Mouse (Mus musculus): ENCODE data around the gene Slc9a1. TPM values are rescaled to one million over a fixed set of nuclear protein-coding genes. Genes with fewer than 3 reads are reported as not detected.

Slc9a1 gene
- total and polyA plus RNA-seq, 3 experiments, result 3.1 to 14.0 TPM; not detected in 1

DNA sequence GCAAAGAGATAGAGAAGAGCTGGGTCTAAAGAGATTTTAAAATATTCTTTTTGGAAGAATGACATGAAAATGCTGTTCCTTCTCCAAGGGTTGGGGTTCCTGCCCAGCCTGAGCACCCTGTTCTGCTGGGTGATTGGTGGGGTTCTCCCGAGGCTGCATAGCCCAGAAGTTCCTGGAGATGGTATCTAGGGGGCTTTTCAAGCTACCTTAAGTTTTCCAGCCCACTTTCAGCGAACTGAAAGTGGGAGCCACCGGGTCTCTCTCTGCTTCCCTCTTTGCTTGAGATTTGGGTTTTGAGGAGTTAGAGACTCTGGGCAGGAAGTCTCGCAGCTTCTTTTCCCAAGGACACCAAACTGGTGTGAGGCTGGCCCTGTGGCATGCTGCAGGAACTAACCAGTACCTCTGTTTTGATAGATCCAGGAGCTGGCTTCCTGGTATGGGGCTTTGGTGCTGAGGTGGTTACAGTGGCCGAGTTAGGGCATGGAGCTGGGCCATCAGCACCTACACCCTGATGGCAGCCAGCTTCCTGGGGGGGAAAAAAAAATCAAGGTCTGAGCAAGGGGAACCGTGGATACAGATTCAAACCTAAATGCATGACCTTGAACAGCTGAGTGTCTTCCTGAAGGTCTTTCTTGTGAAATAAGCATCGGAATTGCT lies 2.2 kb downstream of the Slc9a1 start:
- Histone ChIP-seq H3K27me3 (ENCODE audit: control insufficient read depth in 1 of 2, insufficient read depth in 2 of 2, low read length in 2 of 2) (no peaks in the 10 kb centered on the region), H3K9ac (ENCODE audit: control insufficient read depth, low read depth, low read length, poor library complexity, severe bottlenecking) (peak overlapping the region; percentile 76), H3K4me1 (ENCODE audit: control insufficient read depth in 1 of 2, insufficient read depth in 2 of 2, low read length in 2 of 2) (peaks cover 29 to 56% of the 10 kb centered on the region in 2 experiments), H3K9me3 (replicated peaks; ENCODE audit: insufficient read depth, low read length) (no peaks in the 10 kb centered on the region), H3K79me2 (ENCODE audit: control insufficient read depth, insufficient read depth, low read length, poor library complexity) (peaks cover 31% of the 10 kb centered on the region), H3K27ac (ENCODE audit: control insufficient read depth, low read depth, low read length) (no peak overlapping the region), H3K36me3 (ENCODE audit: control insufficient read depth in 1 of 2, insufficient read depth in 2 of 2, low read length in 2 of 2) (peaks cover 0 to 44% of the 10 kb centered on the region in 2 experiments; a peak in 2 of 4 replicates), H3K4me3 (ENCODE audit: control insufficient read depth in 1 of 2, insufficient read depth in 1 of 2, low read depth in 2 of 2, low read length in 2 of 2) (peak overlapping the region; percentile 70)
- peak; percentile 28 for DNase-seq (ENCODE audit: low read depth, low spot score)
- TF ChIP-seq USF1 (IDR thresholded peaks at IDR 0.05; ENCODE audit: low read depth, low read length) (no peak), BHLHE40 (IDR thresholded peaks at IDR 0.05; ENCODE audit: borderline replicate concordance, low read depth, low read length) (no peak), MEF2A (IDR thresholded peaks at IDR 0.05; ENCODE audit: extremely low read depth, insufficient replicate concordance, low read depth, low read length, poor library complexity, severe bottlenecking) (no peak), E2F4 (IDR thresholded peaks at IDR 0.05; ENCODE audit: borderline replicate concordance, low read depth, low read length) (no peak), CTCF (IDR thresholded peaks at IDR 0.05 in 2 of 3, conservative IDR thresholded peaks at IDR 0.05 in 1 of 3; ENCODE audit: control insufficient read depth in 1 of 3, insufficient read depth in 1 of 3, low read depth in 2 of 3, low read length in 3 of 3, poor library complexity in 1 of 3, severe bottlenecking in 1 of 3) (no peak), RAD21 (IDR thresholded peaks at IDR 0.05; ENCODE audit: low read depth, low read length) (no peak), MYB (IDR thresholded peaks at IDR 0.05; ENCODE audit: low read depth, low read length) (no peak), MAZ (IDR thresholded peaks at IDR 0.05; ENCODE audit: low read depth, low read length) (no peak), GATA1 (IDR thresholded peaks at IDR 0.05; ENCODE audit: low read depth, low read length) (no peak), ETS1 (IDR thresholded peaks at IDR 0.05; ENCODE audit: low read depth, low read length) (no peak)

DNA sequence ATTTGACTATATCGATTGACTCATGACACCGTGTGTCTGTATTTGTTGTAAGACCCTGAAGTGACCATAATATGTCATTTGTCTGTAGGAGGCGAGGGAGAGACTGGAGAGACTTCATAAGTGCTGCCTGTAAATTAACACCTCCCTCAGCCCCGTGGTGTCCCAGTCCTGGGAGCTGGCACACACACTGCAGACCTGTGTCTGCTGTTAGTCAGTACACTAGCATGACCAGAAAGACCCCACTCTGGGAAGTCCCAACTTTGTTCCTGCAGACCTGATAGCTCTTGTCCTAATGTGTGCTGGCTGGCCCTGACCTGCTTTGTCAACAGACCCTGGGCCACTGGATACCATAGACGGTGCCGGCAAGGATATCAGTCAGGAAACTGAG lies 2.8 kb downstream of the Slc9a1 start:
- Histone ChIP-seq H3K79me2 (ENCODE audit: control insufficient read depth, insufficient read depth, low read length, poor library complexity) (peaks cover 33% of the 10 kb centered on the region), H3K9ac (ENCODE audit: control insufficient read depth, low read depth, low read length, poor library complexity, severe bottlenecking) (peak overlapping the region; percentile 76), H3K27ac (ENCODE audit: control insufficient read depth, low read depth, low read length) (no peak overlapping the region), H3K4me1 (ENCODE audit: control insufficient read depth in 1 of 2, insufficient read depth in 2 of 2, low read length in 2 of 2) (peaks cover 33 to 60% of the 10 kb centered on the region in 2 experiments), H3K4me3 (ENCODE audit: control insufficient read depth in 1 of 2, insufficient read depth in 1 of 2, low read depth in 2 of 2, low read length in 2 of 2) (peak overlapping the region; percentile 70; a peak in 2 of 4 replicates), H3K9me3 (replicated peaks; ENCODE audit: insufficient read depth, low read length) (no peaks in the 10 kb centered on the region), H3K36me3 (ENCODE audit: control insufficient read depth in 1 of 2, insufficient read depth in 2 of 2, low read length in 2 of 2) (peaks cover 0 to 48% of the 10 kb centered on the region in 2 experiments; a peak in 2 of 4 replicates), H3K27me3 (ENCODE audit: control insufficient read depth in 1 of 2, insufficient read depth in 2 of 2, low read length in 2 of 2) (no peaks in the 10 kb centered on the region)
- DNase-seq (ENCODE audit: low read depth, low spot score), result no peak
- TF ChIP-seq MXI1 (IDR thresholded peaks at IDR 0.05; ENCODE audit: low read depth, low read length) (0 out of 2 replicates have a peak, but pooled peaks have one; percentile 41), MYB (IDR thresholded peaks at IDR 0.05; ENCODE audit: low read depth, low read length) (no peak), CHD2 (IDR thresholded peaks at IDR 0.05; ENCODE audit: low read length) (no peak), POLR2AphosphoS2 (IDR thresholded peaks at IDR 0.05; ENCODE audit: low read length) (no peak)

- Histone ChIP-seq H3K9ac (ENCODE audit: control insufficient read depth, low read depth, low read length, poor library complexity, severe bottlenecking) (no peak overlapping the region), H3K79me2 (ENCODE audit: control insufficient read depth, insufficient read depth, low read length, poor library complexity) (peaks cover 37% of the 10 kb centered on the region), H3K27me3 (ENCODE audit: control insufficient read depth in 1 of 2, insufficient read depth in 2 of 2, low read length in 2 of 2) (no peaks in the 10 kb centered on the region), H3K4me3 (ENCODE audit: control insufficient read depth in 1 of 2, insufficient read depth in 1 of 2, low read depth in 2 of 2, low read length in 2 of 2) (no peak overlapping the region), H3K4me1 (ENCODE audit: control insufficient read depth in 1 of 2, insufficient read depth in 2 of 2, low read length in 2 of 2) (peaks cover 47 to 72% of the 10 kb centered on the region in 2 experiments), H3K27ac (ENCODE audit: control insufficient read depth, low read depth, low read length) (no peak overlapping the region), H3K36me3 (ENCODE audit: control insufficient read depth in 1 of 2, insufficient read depth in 2 of 2, low read length in 2 of 2) (peaks cover 0 to 63% of the 10 kb centered on the region in 2 experiments; a peak in 2 of 4 replicates), H3K9me3 (replicated peaks; ENCODE audit: insufficient read depth, low read length) (no peaks in the 10 kb centered on the region)
- DNase-seq (ENCODE audit: low read depth, low spot score), result no peak
- TF ChIP-seq ZNF384 (IDR thresholded peaks at IDR 0.05; ENCODE audit: low read depth, low read length) (no peak), MAFK (IDR thresholded peaks at IDR 0.05; ENCODE audit: borderline replicate concordance, low read depth, low read length) (no peak), MYC (IDR thresholded peaks at IDR 0.05; ENCODE audit: low read depth, low read length) (no peak), E2F4 (IDR thresholded peaks at IDR 0.05; ENCODE audit: borderline replicate concordance, low read depth, low read length) (no peak), TBP (IDR thresholded peaks at IDR 0.05; ENCODE audit: low read depth, low read length) (no peak), MAZ (IDR thresholded peaks at IDR 0.05; ENCODE audit: low read depth, low read length) (no peak), RAD21 (IDR thresholded peaks at IDR 0.05; ENCODE audit: low read depth, low read length) (no peak), JUND (IDR thresholded peaks at IDR 0.05; ENCODE audit: low read depth, low read length) (no peak), GABPA (IDR thresholded peaks at IDR 0.05; ENCODE audit: low read depth, low read length) (no peak)
Measured at GRCm38 (mm10) chr4:133374011-133374410, 4.5 kb downstream of the Slc9a1 start.
